32 mouse cellular contexts compared by ENCODE assay signal in genomic region chr2:10324980-10325379, GRCm38 (mm10).
"Had no signal": no experiment of that assay in that cellular context is flagged by ENCODE, and none has a peak within 500 bp of the region (broad histone marks: within the 10 kb centered on the region; RNA-seq: fewer than 3 reads in every experiment).

No protein-coding gene starts in this region.

- H3K27me3 ChIP-seq: limb, embryonic 12.5 days; limb, embryonic 13.5 days; limb, embryonic 15.5 days; liver, embryonic 13.5 days; liver, embryonic 15.5 days; lung, embryonic 15.5 days; megakaryocyte, embryonic 14.5 days; midbrain, embryonic 12.5 days; midbrain, embryonic 13.5 days; midbrain, embryonic 15.5 days; neural tube, embryonic 12.5 days had no signal

- H3K9me3 ChIP-seq: limb, embryonic 10.5 days; limb, embryonic 12.5 days; limb, embryonic 13.5 days; limb, embryonic 15.5 days; liver, embryonic 12.5 days; liver, embryonic 13.5 days; liver, embryonic 15.5 days; lung, embryonic 15.5 days; midbrain, embryonic 10.5 days; midbrain, embryonic 12.5 days; midbrain, embryonic 13.5 days; midbrain, embryonic 15.5 days; neural tube, embryonic 12.5 days had no signal

- H3K4me3 ChIP-seq: limb, embryonic 10.5 days; limb, embryonic 12.5 days; limb, embryonic 13.5 days; limb, embryonic 15.5 days; liver, embryonic 12.5 days; liver, embryonic 13.5 days; liver, embryonic 15.5 days; lung, embryonic 15.5 days; megakaryocyte, embryonic 14.5 days; midbrain, embryonic 10.5 days; midbrain, embryonic 12.5 days; midbrain, embryonic 13.5 days; midbrain, embryonic 15.5 days; myocyte; neural tube, embryonic 12.5 days had no signal

- H3K36me3 ChIP-seq: limb, embryonic 10.5 days; limb, embryonic 12.5 days; limb, embryonic 13.5 days; limb, embryonic 15.5 days; liver, embryonic 12.5 days; liver, embryonic 13.5 days; liver, embryonic 15.5 days; lung, embryonic 15.5 days; midbrain, embryonic 10.5 days; midbrain, embryonic 12.5 days; midbrain, embryonic 13.5 days; midbrain, embryonic 15.5 days; neural tube, embryonic 12.5 days had no signal

- DNase-seq: left cerebral cortex, postnatal 4 days; liver; liver, embryonic 13.5 days; liver, postnatal 0 days; lung, adult 18-20 months; lung, adult 2 months; lung, embryonic 14.5 days; lung, postnatal 10 days; lung, postnatal 14 days; lung, postnatal 36 days; lung, postnatal 4 days; midbrain, embryonic 14.5 days had no signal

- H3K27ac ChIP-seq: limb, embryonic 10.5 days; limb, embryonic 12.5 days; limb, embryonic 13.5 days; limb, embryonic 15.5 days; liver, embryonic 12.5 days; liver, embryonic 13.5 days; liver, embryonic 14.5 days; liver, embryonic 15.5 days; lung, embryonic 15.5 days; macrophage; midbrain, embryonic 10.5 days; midbrain, embryonic 12.5 days; midbrain, embryonic 13.5 days; midbrain, embryonic 15.5 days; neural tube, embryonic 12.5 days had no signal

- H3K9ac ChIP-seq: limb, embryonic 12.5 days; limb, embryonic 13.5 days; limb, embryonic 15.5 days; liver, embryonic 12.5 days; liver, embryonic 13.5 days; liver, embryonic 14.5 days; liver, embryonic 15.5 days; liver, postnatal 0 days; lung, embryonic 14.5 days; lung, embryonic 15.5 days; midbrain, embryonic 12.5 days; midbrain, embryonic 13.5 days; midbrain, embryonic 15.5 days; neural tube, embryonic 12.5 days had no signal

- H3K4me2 ChIP-seq: limb, embryonic 12.5 days; limb, embryonic 13.5 days; limb, embryonic 15.5 days; liver, embryonic 11.5 days; liver, embryonic 12.5 days; liver, embryonic 13.5 days; liver, embryonic 15.5 days; lung, embryonic 14.5 days; lung, embryonic 15.5 days; midbrain, embryonic 11.5 days; midbrain, embryonic 12.5 days; midbrain, embryonic 13.5 days; midbrain, embryonic 15.5 days; neural tube, embryonic 12.5 days had no signal

- H3K4me1 ChIP-seq: limb, embryonic 13.5 days; liver, embryonic 12.5 days; liver, embryonic 13.5 days; liver, embryonic 15.5 days; lung, embryonic 15.5 days; megakaryocyte, embryonic 14.5 days; midbrain, embryonic 10.5 days; midbrain, embryonic 12.5 days; midbrain, embryonic 13.5 days; midbrain, embryonic 15.5 days; neural tube, embryonic 12.5 days had no signal

- ATAC-seq: liver, embryonic 12.5 days; liver, postnatal 0 days; lung, postnatal 0 days; midbrain, embryonic 13.5 days; midbrain, embryonic 15.5 days; midbrain, embryonic 16.5 days had no signal
